Mouse (Mus musculus) ES-Bruce4 (cell line): ENCODE data around the gene Siah1b.

ENCODE experiments used
- CTCF ChIP-seq: IDR thresholded peaks from one replicate; pipeline ENCODE4 v1.8.1; 2011; ENCODE audit warnings: low read depth, low read length
- EP300 ChIP-seq: IDR thresholded peaks from 2 replicates; pipeline ENCODE4 v1.6.1; 2011; ENCODE audit warnings: low read depth, low read length; ENCODE audit not compliant: insufficient read depth
- POLR2A ChIP-seq: IDR thresholded peaks from one replicate; pipeline ENCODE4 v1.8.1; 2011; ENCODE audit warnings: low read length; ENCODE audit not compliant: insufficient read depth

GRCm38 (mm10) chrX:164089916-164090315 lies 13.6 kb upstream of the Siah1b start:
- TF ChIP-seq CTCF: no peak
- TF ChIP-seq EP300: no peak
- no peak for TF ChIP-seq POLR2A
